ENCODE assay signal across 20 mouse cellular contexts in genomic region chr6:101217756-101218155, GRCm38 (mm10).
DNase-seq lines count a peak whose midpoint lies in the region; ATAC-seq and TF ChIP-seq lines count a peak whose summit lies in the region.
"Had no signal": no experiment of that assay in that cellular context is flagged by ENCODE, and none has a peak within 500 bp of the region (broad histone marks: within the 10 kb centered on the region; RNA-seq: fewer than 3 reads in every experiment).

No protein-coding gene starts in this region.

- TF ChIP-seq POLR2A in kidney, adult 2 months (IDR thresholded peaks at IDR 0.05; ENCODE audit: low read depth, low read length), result no peak

- H3K4me1 ChIP-seq in kidney, adult 2 months (ENCODE audit: control insufficient read depth, insufficient read depth, low read length), result peaks cover 2% of the 10 kb centered on the region; the same call in 1 of the 2 replicates
- H3K4me1 ChIP-seq in lung, embryonic 16.5 days (replicated peaks; ENCODE audit: control insufficient read depth, insufficient read depth, low read length), result peaks cover 26% of the 10 kb centered on the region
- peaks cover 31% of the 10 kb centered on the region for H3K4me1 ChIP-seq in forebrain, embryonic 15.5 days

- no peaks in the 10 kb centered on the region for H3K27me3 ChIP-seq in kidney, adult 2 months (replicated peaks; ENCODE audit: control insufficient read depth, insufficient read depth, low read length)
- no peaks in the 10 kb centered on the region for H3K27me3 ChIP-seq in lung, embryonic 16.5 days (ENCODE audit: control insufficient read depth, insufficient read depth, low read depth, low read length)
- no peaks in the 10 kb centered on the region for H3K27me3 ChIP-seq in forebrain, embryonic 15.5 days
- H3K27me3 ChIP-seq: forebrain, embryonic 13.5 days; hindbrain, embryonic 15.5 days; Patski had no signal

- TF ChIP-seq CTCF in kidney, adult 2 months (conservative IDR thresholded peaks at IDR 0.05; ENCODE audit: insufficient read depth, insufficient read length, low read depth, low read length), result no peak

- DNase-seq in kidney, adult 2 months, result peak; percentile 10
- DNase-seq in kidney, adult 8-10 months, result no peak
- DNase-seq in kidney, postnatal 10 days, result peak; percentile 12
- DNase-seq in kidney, postnatal 36 days, result no peak
- DNase-seq in lung, adult 18-20 months, result no peak
- DNase-seq: adrenal gland, postnatal 14 days; cerebellum, adult 11-12 months; cerebellum, adult 9-11 months; gastrocnemius, postnatal 14 days; heart, postnatal 14 days; midbrain, embryonic 14.5 days had no signal

- no peak overlapping the region for H3K27ac ChIP-seq in kidney, adult 2 months (ENCODE audit: insufficient read depth, low read depth, low read length)
- H3K27ac ChIP-seq in lung, embryonic 16.5 days (ENCODE audit: low read length), result no peak overlapping the region
- H3K27ac ChIP-seq in forebrain, embryonic 15.5 days (replicated peaks), result no peak overlapping the region
- H3K27ac ChIP-seq: forebrain, embryonic 13.5 days; hindbrain, embryonic 10.5 days; hindbrain, embryonic 15.5 days; macrophage had no signal

- ATAC-seq in lung, embryonic 16.5 days (ENCODE audit: low read depth), result peak; percentile 72
- ATAC-seq in forebrain, embryonic 15.5 days (replicated peaks), result no peak
- ATAC-seq: forebrain, embryonic 13.5 days; inflammation-experienced regulatory T-cells, adult 6 months; Patski had no signal

- no peak overlapping the region for H3K9ac ChIP-seq in lung, embryonic 16.5 days (ENCODE audit: low read length)
- no peak overlapping the region for H3K9ac ChIP-seq in forebrain, embryonic 15.5 days (replicated peaks)
- H3K9ac ChIP-seq: forebrain, embryonic 13.5 days; hindbrain, embryonic 15.5 days had no signal

- H3K4me2 ChIP-seq in lung, embryonic 16.5 days (ENCODE audit: low read depth, low read length), result no peak overlapping the region
- no peak overlapping the region for H3K4me2 ChIP-seq in forebrain, embryonic 15.5 days (replicated peaks)
- H3K4me2 ChIP-seq: forebrain, embryonic 13.5 days; hindbrain, embryonic 15.5 days; liver, embryonic 11.5 days had no signal

- WGBS in kidney, adult 2 months, result 47% methylated on average over 6 of the region's 6 CpGs
- 11% methylated on average over 6 of the region's 6 CpGs for WGBS in lung, embryonic 16.5 days
- 81% methylated on average over 6 of the region's 6 CpGs for WGBS in forebrain, embryonic 15.5 days

- no peaks in the 10 kb centered on the region for H3K36me3 ChIP-seq in kidney, adult 2 months (ENCODE audit: control insufficient read depth, insufficient read depth, low read length)
- H3K36me3 ChIP-seq in lung, embryonic 16.5 days (ENCODE audit: control insufficient read depth, insufficient read depth, low read length), result no peaks in the 10 kb centered on the region
- H3K36me3 ChIP-seq in forebrain, embryonic 15.5 days, result no peaks in the 10 kb centered on the region
- H3K36me3 ChIP-seq: hindbrain, embryonic 10.5 days; hindbrain, embryonic 15.5 days had no signal

- H3K9me3 ChIP-seq in lung, embryonic 16.5 days (ENCODE audit: control insufficient read depth, low read length), result no peaks in the 10 kb centered on the region
- H3K9me3 ChIP-seq in forebrain, embryonic 15.5 days, result no peaks in the 10 kb centered on the region
- H3K9me3 ChIP-seq: forebrain, embryonic 13.5 days; hindbrain, embryonic 10.5 days; hindbrain, embryonic 15.5 days had no signal

- H3K4me3 ChIP-seq in kidney, adult 2 months (ENCODE audit: insufficient read depth, low read depth, low read length), result no peak overlapping the region
- no peak overlapping the region for H3K4me3 ChIP-seq in lung, embryonic 16.5 days (ENCODE audit: low read length)
- H3K4me3 ChIP-seq in forebrain, embryonic 15.5 days, result no peak overlapping the region
- H3K4me3 ChIP-seq: forebrain, embryonic 13.5 days; hindbrain, embryonic 10.5 days; hindbrain, embryonic 15.5 days had no signal

Comparison
In these comparisons a context has a peak if more than half of its experiments do, and no peak if none do; other contexts are left out.
1. DNase-seq: peak in kidney, adult 2 months (single experiment) and kidney, postnatal 10 days (single experiment); none in kidney, adult 8-10 months (0 of 2), kidney, postnatal 36 days (0 of 2) and lung, adult 18-20 months (0 of 2).